In genomic region chr3:30595111-30595832, GRCm38 (mm10) we compare ENCODE assay signal across 9 mouse cellular contexts. TPM values are rescaled to one million over a fixed set of nuclear protein-coding genes. Genes with fewer than 3 reads are reported as not detected.
DNase-seq lines count a peak whose midpoint lies in the region; ATAC-seq and TF ChIP-seq lines count a peak whose summit lies in the region.
"Had no signal": no experiment of that assay in that cellular context is flagged by ENCODE, and none has a peak within 500 bp of the region (broad histone marks: within the 10 kb centered on the region; RNA-seq: fewer than 3 reads in every experiment).

No protein-coding gene starts in this region.

- H3K4me1 ChIP-seq in MEL (ENCODE audit: control insufficient read depth in 1 of 2, insufficient read depth in 2 of 2, low read length in 2 of 2), result peaks cover 3 to 14% of the 10 kb centered on the region in 2 experiments; a peak in 3 of 4 replicates
- no peaks in the 10 kb centered on the region for H3K4me1 ChIP-seq in bone marrow, adult 2 months (ENCODE audit: control insufficient read depth, insufficient read depth, low read length)
- peaks cover 4% of the 10 kb centered on the region; the same call in 1 of the 2 replicates for H3K4me1 ChIP-seq in embryonic facial prominence, embryonic 15.5 days
- peaks cover 17% of the 10 kb centered on the region for H3K4me1 ChIP-seq in heart, embryonic 13.5 days
- H3K4me1 ChIP-seq in kidney, embryonic 14.5 days (ENCODE audit: control insufficient read depth, insufficient read depth, low read length), result no peaks in the 10 kb centered on the region; the same call in 1 of the 2 replicates
- peaks cover 12% of the 10 kb centered on the region for H3K4me1 ChIP-seq in liver, embryonic 16.5 days (ENCODE audit: control insufficient read depth, low read depth, low read length)
- H3K4me1 ChIP-seq in neural tube, embryonic 13.5 days (replicated peaks), result peaks cover 17% of the 10 kb centered on the region

- peak; percentile 55; the same call in 1 of the 2 replicates for ATAC-seq in embryonic facial prominence, embryonic 15.5 days (ENCODE audit: insufficient number of reproducible peaks, low FRiP score, low TSS enrichment, low read depth)
- ATAC-seq in heart, embryonic 13.5 days (ENCODE audit: extremely low read depth, insufficient number of reproducible peaks, low FRiP score, low TSS enrichment), result 0 out of 2 replicates have a peak, but pooled peaks have one; percentile 20
- peak; percentile 59 for ATAC-seq in kidney, embryonic 14.5 days (ENCODE audit: low FRiP score, low TSS enrichment)
- peak; percentile 43; the same call in 1 of the 2 replicates for ATAC-seq in liver, embryonic 16.5 days (ENCODE audit: low read depth)
- peak; percentile 75 for ATAC-seq in neural tube, embryonic 13.5 days (ENCODE audit: low read depth)
- no peak for ATAC-seq in monocyte, adult 5-6 weeks (replicated peaks; ENCODE audit: insufficient number of reproducible peaks, low FRiP score, low TSS enrichment, poor library complexity, severe bottlenecking)

- under 1% methylated on average over 62 of the region's 62 CpGs for WGBS in bone marrow, adult 2 months
- WGBS in embryonic facial prominence, embryonic 15.5 days, result under 1% methylated on average over 60 of the region's 62 CpGs
- WGBS in heart, embryonic 13.5 days, result under 1% methylated on average over 62 of the region's 62 CpGs
- under 1% methylated on average over 58 of the region's 62 CpGs for WGBS in kidney, embryonic 14.5 days
- under 1% methylated on average over 56 of the region's 62 CpGs for WGBS in liver, embryonic 16.5 days (ENCODE audit: insufficient replicate concordance)
- under 1% methylated on average over 62 of the region's 62 CpGs for WGBS in neural tube, embryonic 13.5 days

- H3K79me2 ChIP-seq in MEL (ENCODE audit: control insufficient read depth, insufficient read depth, low read length, poor library complexity), result peaks cover 4% of the 10 kb centered on the region; the same call in 1 of the 2 replicates

- H3K9ac ChIP-seq in MEL (ENCODE audit: control insufficient read depth, low read depth, low read length, poor library complexity, severe bottlenecking), result peak overlapping the region; percentile 96
- peak overlapping the region; percentile 69 for H3K9ac ChIP-seq in embryonic facial prominence, embryonic 15.5 days
- H3K9ac ChIP-seq in heart, embryonic 13.5 days, result peak overlapping the region; percentile 88
- H3K9ac ChIP-seq in kidney, embryonic 14.5 days (ENCODE audit: low read depth, low read length), result peak overlapping the region; percentile 82
- peak overlapping the region; percentile 72 for H3K9ac ChIP-seq in liver, embryonic 16.5 days (ENCODE audit: low read depth, low read length)
- H3K9ac ChIP-seq in neural tube, embryonic 13.5 days, result peak overlapping the region; percentile 88

- TF ChIP-seq CTCF in MEL (IDR thresholded peaks at IDR 0.05 in 2 of 3, conservative IDR thresholded peaks at IDR 0.05 in 1 of 3; ENCODE audit: control insufficient read depth in 1 of 3, insufficient read depth in 1 of 3, low read depth in 2 of 3, low read length in 3 of 3, poor library complexity in 1 of 3, severe bottlenecking in 1 of 3), result no peak
- no peak for TF ChIP-seq CTCF in bone marrow, adult 2 months (IDR thresholded peaks at IDR 0.05; ENCODE audit: control insufficient read depth, insufficient read depth, low read length)

- DNase-seq in MEL (ENCODE audit: low read depth, low spot score), result peak; percentile 61

- TF ChIP-seq POLR2A in MEL (IDR thresholded peaks at IDR 0.05; ENCODE audit: control insufficient read depth in 1 of 2, insufficient read depth in 1 of 2, low read depth in 1 of 2, low read length in 2 of 2, poor library complexity in 1 of 2), result peak; percentile 39 to 55; a peak in 2 of 4 replicates
- 0 out of 2 replicates have a peak, but pooled peaks have one; percentile 19 for TF ChIP-seq POLR2A in bone marrow, adult 2 months (IDR thresholded peaks at IDR 0.05; ENCODE audit: borderline replicate concordance, control insufficient read depth, low read depth, low read length)

- TF ChIP-seq EP300 in MEL (IDR thresholded peaks at IDR 0.05; ENCODE audit: low read depth in 1 of 2, low read length in 2 of 2), result no peak

- peak overlapping the region; percentile 46 for H3K27ac ChIP-seq in MEL (ENCODE audit: control insufficient read depth, low read depth, low read length)
- H3K27ac ChIP-seq in bone marrow, adult 2 months (ENCODE audit: control insufficient read depth, insufficient read depth, low read depth, low read length, poor library complexity), result peak overlapping the region; percentile 27; the same call in 1 of the 2 replicates
- 0 out of 2 replicates have a peak overlapping the region, but pooled peaks have one; percentile 28 for H3K27ac ChIP-seq in embryonic facial prominence, embryonic 15.5 days (replicated peaks)
- H3K27ac ChIP-seq in heart, embryonic 13.5 days (replicated peaks), result 0 out of 2 replicates have a peak overlapping the region, but pooled peaks have one; percentile 0
- H3K27ac ChIP-seq in kidney, embryonic 14.5 days (ENCODE audit: low read depth, low read length), result no peak overlapping the region
- H3K27ac ChIP-seq in liver, embryonic 16.5 days (ENCODE audit: low read length), result no peak overlapping the region
- H3K27ac ChIP-seq in neural tube, embryonic 13.5 days (replicated peaks), result peak overlapping the region; percentile 81

- peak overlapping the region; percentile 96 to 98 for H3K4me3 ChIP-seq in MEL (ENCODE audit: control insufficient read depth in 1 of 2, insufficient read depth in 1 of 2, low read depth in 2 of 2, low read length in 2 of 2)
- peak overlapping the region; percentile 69 for H3K4me3 ChIP-seq in bone marrow, adult 2 months (replicated peaks; ENCODE audit: control insufficient read depth, low read depth, low read length)
- peak overlapping the region; percentile 79 for H3K4me3 ChIP-seq in embryonic facial prominence, embryonic 15.5 days (replicated peaks)
- H3K4me3 ChIP-seq in heart, embryonic 13.5 days, result peak overlapping the region; percentile 65
- peak overlapping the region; percentile 74 for H3K4me3 ChIP-seq in kidney, embryonic 14.5 days (ENCODE audit: low read length)
- peak overlapping the region; percentile 73 for H3K4me3 ChIP-seq in liver, embryonic 16.5 days (ENCODE audit: low read depth, low read length)
- peak overlapping the region; percentile 69 for H3K4me3 ChIP-seq in neural tube, embryonic 13.5 days

- H3K4me2 ChIP-seq in embryonic facial prominence, embryonic 15.5 days (replicated peaks), result peak overlapping the region; percentile 87
- H3K4me2 ChIP-seq in heart, embryonic 13.5 days, result peak overlapping the region; percentile 71
- H3K4me2 ChIP-seq in kidney, embryonic 14.5 days (replicated peaks; ENCODE audit: low read depth, low read length), result peak overlapping the region; percentile 92
- peak overlapping the region; percentile 87 for H3K4me2 ChIP-seq in liver, embryonic 16.5 days (ENCODE audit: low read depth, low read length)
- H3K4me2 ChIP-seq in neural tube, embryonic 13.5 days, result peak overlapping the region; percentile 64

- H3K27me3 ChIP-seq in MEL (ENCODE audit: control insufficient read depth in 1 of 2, insufficient read depth in 2 of 2, low read length in 2 of 2), result no peaks in the 10 kb centered on the region
- peaks cover 7% of the 10 kb centered on the region; the same call in 1 of the 2 replicates for H3K27me3 ChIP-seq in embryonic facial prominence, embryonic 15.5 days
- H3K27me3 ChIP-seq in heart, embryonic 13.5 days (replicated peaks), result peaks cover 20% of the 10 kb centered on the region
- H3K27me3 ChIP-seq in kidney, embryonic 14.5 days (ENCODE audit: control insufficient read depth, insufficient read depth, low read length), result no peaks in the 10 kb centered on the region; the same call in 1 of the 2 replicates
- H3K27me3 ChIP-seq in liver, embryonic 16.5 days (ENCODE audit: control insufficient read depth, insufficient read depth, low read depth, low read length), result peaks cover 31% of the 10 kb centered on the region
- H3K27me3 ChIP-seq in neural tube, embryonic 13.5 days, result peaks cover 4% of the 10 kb centered on the region; the same call in 1 of the 2 replicates

- peaks cover 0 to 12% of the 10 kb centered on the region in 2 experiments; a peak in 2 of 4 replicates for H3K36me3 ChIP-seq in MEL (ENCODE audit: control insufficient read depth in 1 of 2, insufficient read depth in 2 of 2, low read length in 2 of 2)
- H3K36me3 ChIP-seq in embryonic facial prominence, embryonic 15.5 days, result no peaks in the 10 kb centered on the region
- H3K36me3 ChIP-seq in heart, embryonic 13.5 days, result no peaks in the 10 kb centered on the region
- no peaks in the 10 kb centered on the region for H3K36me3 ChIP-seq in kidney, embryonic 14.5 days (ENCODE audit: control insufficient read depth, insufficient read depth, low read length)
- H3K36me3 ChIP-seq in liver, embryonic 16.5 days (ENCODE audit: control insufficient read depth, insufficient read depth), result no peaks in the 10 kb centered on the region
- H3K36me3 ChIP-seq in neural tube, embryonic 13.5 days, result no peaks in the 10 kb centered on the region

- TF ChIP-seq RAD21 in MEL (IDR thresholded peaks at IDR 0.05; ENCODE audit: low read depth, low read length), result no peak

- no peaks in the 10 kb centered on the region for H3K9me3 ChIP-seq in MEL (replicated peaks; ENCODE audit: insufficient read depth, low read length)
- no peaks in the 10 kb centered on the region for H3K9me3 ChIP-seq in embryonic facial prominence, embryonic 15.5 days (replicated peaks)
- H3K9me3 ChIP-seq in heart, embryonic 13.5 days, result no peaks in the 10 kb centered on the region
- no peaks in the 10 kb centered on the region for H3K9me3 ChIP-seq in kidney, embryonic 14.5 days (ENCODE audit: control insufficient read depth, low read length)
- H3K9me3 ChIP-seq in liver, embryonic 16.5 days (replicated peaks; ENCODE audit: control insufficient read depth, low read length), result no peaks in the 10 kb centered on the region
- no peaks in the 10 kb centered on the region for H3K9me3 ChIP-seq in neural tube, embryonic 13.5 days

RNA-seq across cellular contexts. Expression of gene Actrt3, which starts 4.5 kb away (rescaled TPM):
- total RNA-seq in MEL (2012; rRNA removed), result 0.08 TPM in 1 of 2 replicates, not detected in the other
- under 1 TPM in 1 of 2 experiments, not detected in 1; 0.04 TPM for polyA plus RNA-seq in MEL (2012; ENCODE audit: insufficient read depth in 1 of 2, insufficient read length in 2 of 2, low read depth in 1 of 2, low replicate concordance in 2 of 2, missing spikeins in 1 of 2)
- polyA plus RNA-seq in bone marrow, adult 2 months (2011; ENCODE audit: insufficient read depth, insufficient read length, low replicate concordance, missing spikeins), result not detected in 2 replicates
- polyA plus RNA-seq in embryonic facial prominence, embryonic 15.5 days (2015; fragmentation: Nextera tagmentation; extraction: Ambion mirVana), result not detected in 2 replicates
- polyA plus RNA-seq in heart, embryonic 13.5 days (2015; fragmentation: Nextera tagmentation; extraction: Ambion mirVana), result not detected in 2 replicates
- polyA plus RNA-seq in kidney, embryonic 14.5 days (2014; fragmentation: Nextera tagmentation; extraction: Ambion mirVana), result not detected in 2 replicates
- polyA plus RNA-seq in liver, embryonic 16.5 days (2015; fragmentation: Nextera tagmentation; extraction: Ambion mirVana), result not detected in 2 replicates
- 0.32 and 0.59 TPM in 2 replicates for polyA plus RNA-seq in neural tube, embryonic 13.5 days (2015; fragmentation: Nextera tagmentation; extraction: Ambion mirVana)
- 1.1 TPM in 1 of 3 replicates, not detected in the others for total RNA-seq in monocyte, adult 5-6 weeks (2017)

RNA-seq across cellular contexts. Expression of gene Mynn, which starts 6.6 kb away (rescaled TPM):
- total RNA-seq in MEL (2012; rRNA removed), result 13.9 and 17.0 TPM in 2 replicates
- polyA plus RNA-seq in MEL (2012; ENCODE audit: insufficient read depth in 1 of 2, insufficient read length in 2 of 2, low read depth in 1 of 2, low replicate concordance in 2 of 2, missing spikeins in 1 of 2), result 10 to 100 TPM in 1 of 2 experiments, not detected in 1; 12.3 TPM
- 5.0 and 9.7 TPM in 2 replicates for polyA plus RNA-seq in bone marrow, adult 2 months (2011; ENCODE audit: insufficient read depth, insufficient read length, low replicate concordance, missing spikeins)
- polyA plus RNA-seq in embryonic facial prominence, embryonic 15.5 days (2015; fragmentation: Nextera tagmentation; extraction: Ambion mirVana), result 27.7 and 29.0 TPM in 2 replicates
- polyA plus RNA-seq in heart, embryonic 13.5 days (2015; fragmentation: Nextera tagmentation; extraction: Ambion mirVana), result 20.5 and 20.7 TPM in 2 replicates
- polyA plus RNA-seq in kidney, embryonic 14.5 days (2014; fragmentation: Nextera tagmentation; extraction: Ambion mirVana), result 27.2 and 38.1 TPM in 2 replicates
- 13.4 and 14.2 TPM in 2 replicates for polyA plus RNA-seq in liver, embryonic 16.5 days (2015; fragmentation: Nextera tagmentation; extraction: Ambion mirVana)
- 33.9 and 35.5 TPM in 2 replicates for polyA plus RNA-seq in neural tube, embryonic 13.5 days (2015; fragmentation: Nextera tagmentation; extraction: Ambion mirVana)
- 32.7 to 46.4 TPM (median 44.5 TPM) in 3 replicates for total RNA-seq in monocyte, adult 5-6 weeks (2017)

RNA-seq across cellular contexts. Expression of gene Mecom, which starts 47.5 kb away (rescaled TPM):
- total RNA-seq in MEL (2012; rRNA removed), result 0.04 and 0.10 TPM in 2 replicates
- polyA plus RNA-seq in MEL (2012; ENCODE audit: insufficient read depth in 1 of 2, insufficient read length in 2 of 2, low read depth in 1 of 2, low replicate concordance in 2 of 2, missing spikeins in 1 of 2), result not detected
- 0.70 and 1.4 TPM in 2 replicates for polyA plus RNA-seq in bone marrow, adult 2 months (2011; ENCODE audit: insufficient read depth, insufficient read length, low replicate concordance, missing spikeins)
- 8.8 and 9.0 TPM in 2 replicates for polyA plus RNA-seq in embryonic facial prominence, embryonic 15.5 days (2015; fragmentation: Nextera tagmentation; extraction: Ambion mirVana)
- polyA plus RNA-seq in heart, embryonic 13.5 days (2015; fragmentation: Nextera tagmentation; extraction: Ambion mirVana), result 21.0 and 22.4 TPM in 2 replicates
- 50.8 and 89.3 TPM in 2 replicates for polyA plus RNA-seq in kidney, embryonic 14.5 days (2014; fragmentation: Nextera tagmentation; extraction: Ambion mirVana)
- 0.98 and 1.0 TPM in 2 replicates for polyA plus RNA-seq in liver, embryonic 16.5 days (2015; fragmentation: Nextera tagmentation; extraction: Ambion mirVana)
- polyA plus RNA-seq in neural tube, embryonic 13.5 days (2015; fragmentation: Nextera tagmentation; extraction: Ambion mirVana), result 8.9 and 11.6 TPM in 2 replicates
- not detected in 3 replicates for total RNA-seq in monocyte, adult 5-6 weeks (2017)

RNA-seq across cellular contexts. Expression of gene Lrriq4, which starts 49.0 kb away (rescaled TPM):
- total RNA-seq in MEL (2012; rRNA removed), result not detected in 2 replicates
- polyA plus RNA-seq in MEL (2012; ENCODE audit: insufficient read depth in 1 of 2, insufficient read length in 2 of 2, low read depth in 1 of 2, low replicate concordance in 2 of 2, missing spikeins in 1 of 2), result not detected
- polyA plus RNA-seq in bone marrow, adult 2 months (2011; ENCODE audit: insufficient read depth, insufficient read length, low replicate concordance, missing spikeins), result not detected in 2 replicates
- polyA plus RNA-seq in embryonic facial prominence, embryonic 15.5 days (2015; fragmentation: Nextera tagmentation; extraction: Ambion mirVana), result not detected in 2 replicates
- not detected in 2 replicates for polyA plus RNA-seq in heart, embryonic 13.5 days (2015; fragmentation: Nextera tagmentation; extraction: Ambion mirVana)
- polyA plus RNA-seq in kidney, embryonic 14.5 days (2014; fragmentation: Nextera tagmentation; extraction: Ambion mirVana), result not detected in 2 replicates
- not detected in 2 replicates for polyA plus RNA-seq in liver, embryonic 16.5 days (2015; fragmentation: Nextera tagmentation; extraction: Ambion mirVana)
- polyA plus RNA-seq in neural tube, embryonic 13.5 days (2015; fragmentation: Nextera tagmentation; extraction: Ambion mirVana), result not detected in 2 replicates
- total RNA-seq in monocyte, adult 5-6 weeks (2017), result not detected in 3 replicates
- total RNA-seq: left cerebral cortex, postnatal 14 days had no signal

RNA-seq across cellular contexts. Expression of gene Lrrc34, which starts 52.4 kb away (rescaled TPM):
- total RNA-seq in MEL (2012; rRNA removed), result not detected in 2 replicates
- not detected for polyA plus RNA-seq in MEL (2012; ENCODE audit: insufficient read depth in 1 of 2, insufficient read length in 2 of 2, low read depth in 1 of 2, low replicate concordance in 2 of 2, missing spikeins in 1 of 2)
- polyA plus RNA-seq in bone marrow, adult 2 months (2011; ENCODE audit: insufficient read depth, insufficient read length, low replicate concordance, missing spikeins), result 2.1 TPM in 1 of 2 replicates, not detected in the other
- polyA plus RNA-seq in embryonic facial prominence, embryonic 15.5 days (2015; fragmentation: Nextera tagmentation; extraction: Ambion mirVana), result 6.4 and 10.3 TPM in 2 replicates
- 0.39 and 0.66 TPM in 2 replicates for polyA plus RNA-seq in heart, embryonic 13.5 days (2015; fragmentation: Nextera tagmentation; extraction: Ambion mirVana)
- 1.9 and 2.5 TPM in 2 replicates for polyA plus RNA-seq in kidney, embryonic 14.5 days (2014; fragmentation: Nextera tagmentation; extraction: Ambion mirVana)
- polyA plus RNA-seq in liver, embryonic 16.5 days (2015; fragmentation: Nextera tagmentation; extraction: Ambion mirVana), result 0.06 TPM in 2 replicates
- 0.62 and 0.78 TPM in 2 replicates for polyA plus RNA-seq in neural tube, embryonic 13.5 days (2015; fragmentation: Nextera tagmentation; extraction: Ambion mirVana)
- not detected in 3 replicates for total RNA-seq in monocyte, adult 5-6 weeks (2017)

Comparison
In these comparisons a context has a peak if more than half of its experiments do, and no peak if none do; other contexts are left out.
1. H3K27ac ChIP-seq: peak in MEL (single experiment), bone marrow, adult 2 months (single experiment), embryonic facial prominence, embryonic 15.5 days (single experiment), heart, embryonic 13.5 days (single experiment) and neural tube, embryonic 13.5 days (single experiment); none in kidney, embryonic 14.5 days (single experiment) and liver, embryonic 16.5 days (single experiment).
2. Peak in every context shown above with its lines, with median percentiles within 50 percentile points of each other: H3K4me3 ChIP-seq, H3K9ac ChIP-seq and H3K4me2 ChIP-seq.